Mouse (Mus musculus) macrophage (primary cell): ENCODE results near the gene Med13l. TPM values are rescaled to one million over a fixed set of nuclear protein-coding genes. Genes with fewer than 3 reads are reported as not detected.
A peak's percentile ranks its signal among the peaks of the same experiment; 100 is the strongest.

Source experiments
- H3K27ac ChIP-seq: fragments of 350-480 bp; formaldehyde crosslinking; 2 replicates; pipeline ENCODE4 v1.9.0; 2021
- H3K36me3 ChIP-seq: fragments of 350-480 bp; formaldehyde crosslinking; 2 replicates; pipeline ENCODE4 v1.9.0; 2021; ENCODE audit errors: inconsistent target
- H3K4me3 ChIP-seq: fragments of 350-480 bp; formaldehyde crosslinking; 2 replicates; pipeline ENCODE4 v1.9.0; 2021; ENCODE audit errors: inconsistent target
- H3K79me2 ChIP-seq: fragments of 350-480 bp; formaldehyde crosslinking; 2 replicates; pipeline ENCODE4 v1.9.0; 2021; ENCODE audit errors: inconsistent target
- WGBS: methylation state at CpG from one replicate; pipeline ENCODE4 v1.1.7; 2026; ENCODE audit warnings: inconsistent platforms; ENCODE audit not compliant: missing documents; 5-methylcytosine and 5-hydroxymethylcytosine counted together
- polyA plus RNA-seq: library from polyadenylated mRNA; stranded (reverse); fragments of 250-400 nt; gene quantifications from 3 replicates; pipeline ENCODE4 v1.2.4, GENCODE M21; 2018; ENCODE audit warnings: inconsistent platforms

The Med13l gene
- polyA plus RNA-seq, 1 experiment from 2014 or later: 10.0 TPM

- Histone ChIP-seq H3K79me2 (peaks cover 100% of the 10 kb centered on the region), H3K36me3 (no peaks in the 10 kb centered on the region), H3K4me3 (peak overlapping the region; percentile 26), H3K27ac (peak overlapping the region; percentile 19; the same call in 1 of the 2 replicates)
- 8% methylated on average over 11 of the region's 11 CpGs for WGBS
Observed at GRCm38 (mm10) chr5:118591826-118592499, 31.5 kb downstream of the Med13l start.

DNA sequence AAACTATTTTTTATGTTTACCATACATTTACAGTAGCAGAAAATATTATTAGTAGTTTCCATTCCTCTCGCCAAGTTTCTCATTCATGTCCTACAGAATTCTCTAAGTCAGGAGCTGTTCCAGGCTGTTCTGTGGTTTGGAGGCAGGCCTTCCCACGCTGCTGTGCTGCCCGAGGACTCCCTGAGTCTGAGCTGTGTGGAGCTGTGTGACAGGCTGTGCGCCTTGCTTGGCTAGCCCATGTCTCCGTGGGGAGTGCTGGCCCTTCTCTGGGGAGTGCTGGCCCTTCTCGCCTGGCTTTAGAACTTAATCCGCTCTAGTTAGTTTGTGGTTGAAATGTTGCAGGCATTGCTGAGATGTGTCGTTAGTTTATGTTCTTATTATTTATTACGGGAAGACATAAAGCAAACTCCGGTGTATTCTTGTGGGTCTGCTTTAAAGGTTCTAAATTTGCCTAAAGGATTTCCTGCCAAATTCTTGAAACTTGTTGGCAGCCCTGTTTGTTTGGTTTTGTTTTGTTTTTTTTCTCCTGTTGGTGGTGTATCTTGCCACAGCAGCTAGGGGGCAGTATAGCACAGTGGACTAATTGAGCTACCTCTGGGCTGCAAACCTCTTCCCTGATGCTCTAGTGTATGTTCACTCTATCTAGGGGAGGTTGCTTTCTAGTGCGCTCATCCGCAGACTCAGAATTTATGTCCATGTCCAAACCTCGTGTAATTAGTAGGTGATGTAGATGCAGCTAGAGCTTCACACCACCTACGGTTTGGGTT is 34.2 kb downstream of the Med13l start:
- WGBS: 59% methylated on average over 14 of the region's 14 CpGs
- H3K27ac ChIP-seq: no peak overlapping the region
- no peaks in the 10 kb centered on the region for H3K36me3 ChIP-seq
- H3K4me3 ChIP-seq: no peak overlapping the region
- peaks cover 100% of the 10 kb centered on the region for H3K79me2 ChIP-seq

GRCm38 (mm10) chr5:118595901-118596300 is 35.4 kb downstream of the Med13l start:
- WGBS: 97% methylated on average over 5 of the region's 5 CpGs
- no peaks in the 10 kb centered on the region for H3K36me3 ChIP-seq
- peaks cover 100% of the 10 kb centered on the region for H3K79me2 ChIP-seq
- no peak overlapping the region for H3K27ac ChIP-seq
- H3K4me3 ChIP-seq: no peak overlapping the region

DNA sequence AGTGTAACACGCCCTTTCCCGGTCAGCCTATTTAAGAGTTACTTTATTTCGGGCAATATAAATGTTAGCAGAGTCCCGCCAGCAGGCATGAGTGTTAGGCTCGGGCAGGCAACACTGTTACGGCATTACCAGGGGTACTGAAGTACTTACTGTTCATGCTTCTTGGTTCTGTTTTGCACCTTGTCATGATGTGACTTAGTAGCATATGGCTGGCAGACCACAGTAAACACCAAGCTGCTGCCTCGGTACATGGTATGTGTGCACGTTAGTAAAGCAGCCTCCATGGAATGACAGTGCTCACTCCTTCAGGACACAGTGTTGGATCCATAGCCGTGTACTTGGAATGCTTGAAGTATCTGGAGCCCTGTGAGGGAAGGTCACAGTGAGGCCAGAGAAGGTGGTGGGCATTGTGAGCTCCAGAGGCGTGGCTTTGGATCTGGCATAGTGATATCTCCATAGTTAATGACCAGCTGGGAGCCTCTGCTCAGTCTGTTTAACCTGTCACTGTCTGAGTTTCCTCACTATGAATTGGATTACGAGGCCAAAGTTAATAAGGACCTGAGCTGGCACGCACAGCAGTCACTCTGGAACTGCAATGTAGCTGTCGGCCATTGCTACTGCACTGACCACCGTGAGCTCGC is 36.1 kb downstream of the Med13l start:
- H3K36me3 ChIP-seq: no peaks in the 10 kb centered on the region
- peaks cover 100% of the 10 kb centered on the region for H3K79me2 ChIP-seq
- 96% methylated on average over 15 of the region's 15 CpGs for WGBS
- H3K27ac ChIP-seq: no peak overlapping the region
- no peak overlapping the region for H3K4me3 ChIP-seq

- whole genome bisulfite sequencing: 98% methylated on average over 6 of the region's 6 CpGs
- Histone ChIP-seq H3K79me2 (peaks cover 100% of the 10 kb centered on the region), H3K27ac (no peak overlapping the region), H3K4me3 (no peak overlapping the region), H3K36me3 (no peaks in the 10 kb centered on the region)
Observed at GRCm38 (mm10) chr5:118598601-118599000, 38.1 kb downstream of the Med13l start.

DNA sequence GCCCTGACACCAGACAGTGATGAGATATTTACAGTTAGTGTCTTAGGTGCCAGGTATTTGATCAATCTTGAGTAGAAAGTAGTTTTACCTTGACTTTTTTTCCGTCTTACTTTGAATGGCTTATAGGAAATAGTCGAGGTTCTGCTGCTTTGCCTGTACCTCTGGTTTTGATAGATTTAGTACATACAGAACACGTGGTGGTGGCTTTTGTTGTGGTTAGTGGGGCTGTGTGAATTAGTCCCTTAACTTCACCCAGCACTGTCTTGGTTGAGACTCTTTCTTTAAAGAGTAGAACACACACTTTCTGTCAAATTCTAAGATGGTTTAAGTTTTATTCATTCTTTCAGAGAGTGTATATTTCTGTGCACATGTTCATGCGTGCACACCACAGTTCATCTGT is 41.0 kb downstream of the Med13l start:
- 50% methylated on average over 4 of the region's 4 CpGs for WGBS
- H3K36me3 ChIP-seq: no peaks in the 10 kb centered on the region

DNA sequence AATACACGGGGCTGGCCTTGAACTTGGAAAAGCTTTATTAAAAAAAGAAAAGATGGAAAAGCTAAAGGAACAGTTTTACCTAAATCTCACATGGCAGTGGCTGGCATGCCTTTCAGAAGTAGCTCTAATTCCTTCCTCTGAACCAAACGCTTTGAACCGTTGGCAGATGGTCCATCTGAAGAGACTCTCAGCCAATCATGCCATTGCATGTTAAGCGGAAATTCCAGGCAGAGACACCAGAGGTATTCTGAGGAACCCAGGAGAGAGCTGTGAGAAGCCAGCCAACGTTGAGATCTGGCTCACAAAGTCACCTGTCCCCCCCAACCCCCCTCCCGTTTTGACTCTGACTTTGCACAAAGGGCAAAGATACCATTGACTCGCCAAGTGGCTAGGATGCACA is 42.2 kb downstream of the Med13l start:
- peaks cover 100% of the 10 kb centered on the region for H3K79me2 ChIP-seq
- 96% methylated on average over 6 of the region's 7 CpGs for WGBS
- H3K27ac ChIP-seq: no peak overlapping the region
- no peak overlapping the region for H3K4me3 ChIP-seq
- no peaks in the 10 kb centered on the region for H3K36me3 ChIP-seq

More for the DNA sequence above, 41.0 kb downstream of the Med13l start:
- Histone ChIP-seq H3K27ac (no peak overlapping the region), H3K4me3 (no peak overlapping the region), H3K79me2 (peaks cover 100% of the 10 kb centered on the region)

- Histone ChIP-seq H3K27ac (no peak overlapping the region), H3K36me3 (no peaks in the 10 kb centered on the region), H3K79me2 (peaks cover 100% of the 10 kb centered on the region), H3K4me3 (no peak overlapping the region)
- WGBS: 88% methylated on average over 11 of the region's 11 CpGs
Observed at GRCm38 (mm10) chr5:118605424-118606067, 45.1 kb downstream of the Med13l start.

DNA sequence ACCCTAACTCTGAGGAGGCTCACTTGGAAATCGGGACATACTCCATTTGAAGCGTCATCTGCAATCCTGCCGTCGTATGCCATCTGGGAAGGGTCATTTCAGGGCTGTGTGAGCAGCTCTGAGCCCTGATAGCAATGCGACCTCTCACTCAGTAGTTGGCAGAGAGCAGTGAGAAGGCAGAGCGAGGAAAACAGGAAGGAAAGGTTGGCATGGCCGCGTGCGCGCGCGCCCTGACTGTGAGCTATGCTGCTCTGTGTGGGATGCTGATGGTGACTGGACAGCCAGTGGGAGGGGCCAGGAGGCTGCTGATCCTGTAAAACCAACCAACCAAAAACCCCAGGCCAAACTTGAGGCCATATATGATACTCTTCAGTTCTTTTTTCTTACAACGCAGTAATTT is 46.2 kb downstream of the Med13l start:
- Histone ChIP-seq H3K36me3 (no peaks in the 10 kb centered on the region), H3K27ac (peak overlapping the region; percentile 27), H3K4me3 (no peak overlapping the region), H3K79me2 (peaks cover 100% of the 10 kb centered on the region)
- 9% methylated on average over 13 of the region's 13 CpGs for WGBS

DNA sequence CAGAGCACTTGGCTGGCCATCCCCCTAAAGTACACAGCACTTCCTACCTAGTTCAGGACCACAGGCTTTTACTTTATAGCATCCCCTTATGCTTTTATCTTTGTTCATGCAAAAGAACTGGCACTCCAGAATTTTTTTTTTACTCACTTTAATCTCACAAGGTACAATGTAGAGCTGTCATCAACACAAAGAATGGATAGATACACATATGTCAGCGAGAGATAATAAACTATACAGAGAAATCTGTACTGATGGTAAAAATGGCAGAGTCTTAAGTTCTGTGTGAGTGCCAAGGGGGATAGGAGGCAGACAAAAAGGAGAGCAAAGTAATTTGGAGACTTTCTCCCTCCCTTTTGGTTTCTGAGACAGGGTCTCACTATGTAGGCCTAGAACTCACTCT is 47.4 kb downstream of the Med13l start:
- peaks cover 100% of the 10 kb centered on the region for H3K79me2 ChIP-seq
- H3K36me3 ChIP-seq: no peaks in the 10 kb centered on the region
- H3K4me3 ChIP-seq: no peak overlapping the region
- WGBS: 75% methylated on average over 1 of the region's 1 CpGs
- no peak overlapping the region for H3K27ac ChIP-seq

- Histone ChIP-seq H3K79me2 (peaks cover 100% of the 10 kb centered on the region), H3K27ac (no peak overlapping the region), H3K36me3 (no peaks in the 10 kb centered on the region), H3K4me3 (no peak overlapping the region)
- 90% methylated on average over 5 of the region's 5 CpGs for whole genome bisulfite sequencing
Observed at GRCm38 (mm10) chr5:118610468-118610867, 50.0 kb downstream of the Med13l start.

DNA sequence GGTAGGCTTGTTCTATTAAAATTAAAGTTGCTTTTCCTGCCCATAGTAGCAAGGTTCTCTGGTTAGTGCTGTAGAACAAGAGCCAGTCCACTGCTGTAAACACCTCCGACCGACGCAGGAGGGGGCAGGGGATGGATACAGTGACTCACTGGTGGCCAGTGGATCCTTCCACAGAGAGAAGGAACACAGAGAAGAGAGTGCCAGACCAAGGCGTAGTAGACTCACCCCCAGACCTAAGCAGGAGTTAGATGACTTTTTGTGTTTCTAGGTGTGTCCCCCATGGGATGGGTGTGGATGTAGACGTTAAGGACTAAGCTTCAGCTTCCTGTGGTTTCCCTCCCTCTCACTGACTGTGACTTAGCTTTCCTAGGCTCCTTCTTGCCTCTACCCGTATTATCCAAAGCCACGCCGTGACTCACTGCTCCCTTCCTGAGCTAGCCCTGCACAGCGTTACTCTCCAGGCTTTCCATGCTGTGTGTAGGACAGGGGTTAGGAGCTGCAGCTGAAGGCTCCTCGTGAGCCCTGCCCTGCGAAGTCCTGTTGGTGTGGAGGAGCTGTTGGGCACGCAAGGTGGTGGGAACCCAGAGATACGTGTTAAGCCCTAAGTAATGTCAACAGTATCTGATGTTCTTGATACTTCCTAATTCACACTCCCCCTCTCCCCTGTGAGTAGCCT is 52.6 kb downstream of the Med13l start:
- H3K79me2 ChIP-seq: peaks cover 100% of the 10 kb centered on the region
- WGBS: 59% methylated on average over 13 of the region's 13 CpGs
- no peak overlapping the region for H3K4me3 ChIP-seq
- no peak overlapping the region for H3K27ac ChIP-seq
- no peaks in the 10 kb centered on the region for H3K36me3 ChIP-seq

GRCm38 (mm10) chr5:118613704-118614103 is 53.2 kb downstream of the Med13l start:
- peaks cover 100% of the 10 kb centered on the region for H3K79me2 ChIP-seq
- WGBS: 47% methylated on average over 2 of the region's 2 CpGs
- no peaks in the 10 kb centered on the region for H3K36me3 ChIP-seq
- H3K4me3 ChIP-seq: no peak overlapping the region
- no peak overlapping the region for H3K27ac ChIP-seq

- H3K4me3 ChIP-seq: no peak overlapping the region
- 27% methylated on average over 8 of the region's 8 CpGs for WGBS
- H3K79me2 ChIP-seq: peaks cover 100% of the 10 kb centered on the region
- peak overlapping the region; percentile 63; the same call in 1 of the 2 replicates for H3K27ac ChIP-seq
- no peaks in the 10 kb centered on the region for H3K36me3 ChIP-seq
Observed at GRCm38 (mm10) chr5:118614116-118614515, 53.6 kb downstream of the Med13l start.
